ENCODE assay signal across 17 mouse cellular contexts in genomic region chr19:58145521-58145920, GRCm38 (mm10).
DNase-seq lines count a peak whose midpoint lies in the region; ATAC-seq lines count a peak whose summit lies in the region.
"Had no signal": no experiment of that assay in that cellular context is flagged by ENCODE, and none has a peak within 500 bp of the region (broad histone marks: within the 10 kb centered on the region; RNA-seq: fewer than 3 reads in every experiment).

No protein-coding gene starts in this region.

- no peak overlapping the region for H3K4me3 ChIP-seq in heart, embryonic 10.5 days
- no peak overlapping the region for H3K4me3 ChIP-seq in forebrain, embryonic 15.5 days
- H3K4me3 ChIP-seq: gastrocnemius, adult 2 months; limb, embryonic 12.5 days; liver, embryonic 13.5 days; neural tube, embryonic 13.5 days had no signal

- no peak overlapping the region for H3K4me2 ChIP-seq in forebrain, embryonic 15.5 days (replicated peaks)
- H3K4me2 ChIP-seq: limb, embryonic 12.5 days; liver, embryonic 13.5 days; neural tube, embryonic 13.5 days had no signal

- H3K9me3 ChIP-seq in heart, embryonic 10.5 days = no peaks in the 10 kb centered on the region
- no peaks in the 10 kb centered on the region for H3K9me3 ChIP-seq in forebrain, embryonic 15.5 days
- H3K9me3 ChIP-seq: limb, embryonic 12.5 days; liver, embryonic 13.5 days; neural tube, embryonic 13.5 days had no signal

- H3K27me3 ChIP-seq in heart, embryonic 10.5 days (ENCODE audit: insufficient read depth, poor library complexity, severe bottlenecking) = peaks cover 9% of the 10 kb centered on the region; the same call in 1 of the 2 replicates
- H3K27me3 ChIP-seq in forebrain, embryonic 15.5 days = peaks cover 7% of the 10 kb centered on the region; the same call in 1 of the 2 replicates
- H3K27me3 ChIP-seq: limb, embryonic 12.5 days; liver, embryonic 13.5 days had no signal

- ATAC-seq in forebrain, embryonic 15.5 days (replicated peaks) = no peak
- ATAC-seq: forebrain, postnatal 0 days had no signal

- 49% methylated on average over 9 of the region's 9 CpGs for WGBS in heart, embryonic 10.5 days
- WGBS in forebrain, embryonic 15.5 days = 74% methylated on average over 9 of the region's 9 CpGs

- no peak overlapping the region for H3K9ac ChIP-seq in forebrain, embryonic 15.5 days (replicated peaks)
- H3K9ac ChIP-seq: forebrain, postnatal 0 days; limb, embryonic 12.5 days; liver, embryonic 13.5 days; neural tube, embryonic 13.5 days had no signal

- H3K4me1 ChIP-seq in heart, embryonic 10.5 days = peaks cover 9% of the 10 kb centered on the region; the same call in 1 of the 2 replicates
- H3K4me1 ChIP-seq in forebrain, embryonic 15.5 days = peaks cover 2% of the 10 kb centered on the region; the same call in 1 of the 2 replicates
- H3K4me1 ChIP-seq: liver, embryonic 13.5 days had no signal

- no peak overlapping the region for H3K27ac ChIP-seq in heart, embryonic 10.5 days
- no peak overlapping the region for H3K27ac ChIP-seq in forebrain, embryonic 15.5 days (replicated peaks)
- H3K27ac ChIP-seq: gastrocnemius, adult 2 months; limb, embryonic 12.5 days; liver, embryonic 13.5 days; neural tube, embryonic 13.5 days had no signal

- DNase-seq in heart, adult 9 months (ENCODE audit: low spot score in 2 of 2) = peak; percentile 5 to 22
- DNase-seq in heart, embryonic 10.5 days (ENCODE audit: low spot score) = no peak
- DNase-seq in Muller cell, postnatal 12 days (ENCODE audit: inconsistent ontology term) = peak; percentile 54
- DNase-seq in brain, adult 2 months (ENCODE audit: low read depth, low spot score) = peak; percentile 15
- peak; percentile 55 for DNase-seq in heart, postnatal 4 days
- no peak for DNase-seq in kidney, postnatal 14 days
- no peak for DNase-seq in frontal cortex, postnatal 25 days (ENCODE audit: low spot score in 2 of 2)
- DNase-seq: cerebellum, adult 11 months; cerebellum, postnatal 25 days; forebrain, postnatal 0 days; gastrocnemius, adult 2 months; kidney, adult 2 months; kidney, postnatal 25 days; liver, embryonic 13.5 days had no signal

- no peaks in the 10 kb centered on the region for H3K36me3 ChIP-seq in heart, embryonic 10.5 days
- no peaks in the 10 kb centered on the region for H3K36me3 ChIP-seq in forebrain, embryonic 15.5 days
- H3K36me3 ChIP-seq: limb, embryonic 12.5 days; liver, embryonic 13.5 days; neural tube, embryonic 13.5 days had no signal

Comparison
In these comparisons a context has a peak if more than half of its experiments do, and no peak if none do; other contexts are left out.
1. DNase-seq: peak in heart, adult 9 months (2 of 2), Muller cell, postnatal 12 days (single experiment), brain, adult 2 months (single experiment) and heart, postnatal 4 days (single experiment); none in heart, embryonic 10.5 days (single experiment), kidney, postnatal 14 days (single experiment) and frontal cortex, postnatal 25 days (0 of 2).